Mouse (Mus musculus) MEL-GATA-1-ER (cell line): Measurements from ENCODE around the gene Bicc1.

Experiments used
- DNase-seq: peaks from one replicate; pipeline ENCODE4 v3.0.0-alpha.2; 2012; ENCODE audit warnings: low read depth; ENCODE audit errors: extremely low read depth

Bicc1 gene

DNA sequence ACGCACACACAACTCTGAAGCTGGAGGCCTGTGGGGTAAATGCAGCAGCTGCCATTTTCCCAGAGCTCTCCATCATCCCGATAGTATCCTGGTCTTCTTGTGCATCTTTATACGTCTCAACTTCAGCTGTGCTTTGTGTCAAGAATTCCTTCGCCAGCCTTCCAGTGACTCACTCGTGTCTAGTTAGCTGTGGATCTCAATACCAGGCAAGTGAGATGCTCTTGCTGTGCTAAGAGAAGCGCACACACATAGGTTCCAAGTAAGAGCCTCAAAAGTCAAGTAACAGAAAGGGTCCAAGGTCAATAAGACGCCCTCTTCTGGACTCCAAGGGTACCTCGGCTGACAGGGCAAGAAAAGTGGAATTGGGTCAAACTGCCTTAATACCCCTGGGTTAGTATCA is 37.0 kb downstream of the Bicc1 start:
- no peak for DNase-seq

GRCm38 (mm10) chr10:71120769-71121165 is 38.7 kb downstream of the Bicc1 start:
- no peak for DNase-seq

GRCm38 (mm10) chr10:71120121-71120768 is 39.3 kb downstream of the Bicc1 start:
- DNase-seq, result no peak

DNA sequence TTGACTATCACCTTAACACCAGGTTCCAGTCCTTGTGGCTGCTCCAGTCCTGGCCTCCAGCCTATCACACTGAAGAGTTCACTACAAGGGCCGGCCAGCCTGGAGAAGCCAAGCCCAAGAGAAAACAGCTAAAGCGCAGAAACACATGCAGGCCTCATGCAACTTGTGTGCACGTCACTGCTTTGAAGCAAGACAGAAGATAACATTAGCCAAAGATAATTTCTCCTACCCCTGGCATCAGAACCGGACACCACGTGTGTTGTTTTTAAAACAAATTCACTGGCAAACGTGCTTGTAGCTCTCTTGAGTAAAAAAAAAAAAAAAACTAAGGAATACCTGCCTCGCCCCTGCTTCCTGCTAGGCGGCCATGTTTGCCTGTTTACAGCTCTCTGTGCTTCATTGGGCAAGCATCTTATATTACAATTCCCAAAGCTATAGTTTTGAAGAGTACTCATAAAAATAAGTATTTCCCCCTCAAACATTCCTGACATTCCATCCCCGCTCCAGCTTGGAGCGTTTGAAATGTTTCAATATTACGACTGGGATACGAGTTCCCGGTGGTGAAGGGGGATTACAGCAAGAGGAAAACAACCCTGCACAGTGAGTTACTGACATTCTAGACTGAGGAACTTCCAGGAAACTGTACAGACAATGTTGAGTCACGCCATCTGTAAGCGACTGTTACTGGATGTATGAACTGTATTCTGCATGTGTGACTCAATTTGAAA is 40.2 kb downstream of the Bicc1 start:
- DNase-seq, result no peak

DNA sequence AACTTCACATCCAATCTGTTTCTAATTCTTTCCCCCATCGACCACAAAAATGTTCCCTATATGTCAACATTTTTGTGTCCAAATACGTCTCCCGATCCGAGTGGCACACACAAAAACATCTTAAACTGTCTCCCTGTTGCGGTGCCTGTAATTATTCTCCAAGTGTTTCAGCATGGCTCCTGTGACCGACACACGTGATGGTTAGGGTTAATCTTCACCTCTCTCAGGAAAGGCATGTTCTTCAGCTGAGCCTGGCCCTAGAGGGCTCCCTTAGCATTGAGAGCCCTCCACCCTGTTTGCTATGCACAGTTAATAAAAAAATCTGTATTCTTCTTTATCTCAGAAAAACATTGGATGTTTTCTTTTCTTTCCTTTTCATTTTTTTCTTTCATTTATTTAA is 41.7 kb downstream of the Bicc1 start:
- no peak for DNase-seq

DNA sequence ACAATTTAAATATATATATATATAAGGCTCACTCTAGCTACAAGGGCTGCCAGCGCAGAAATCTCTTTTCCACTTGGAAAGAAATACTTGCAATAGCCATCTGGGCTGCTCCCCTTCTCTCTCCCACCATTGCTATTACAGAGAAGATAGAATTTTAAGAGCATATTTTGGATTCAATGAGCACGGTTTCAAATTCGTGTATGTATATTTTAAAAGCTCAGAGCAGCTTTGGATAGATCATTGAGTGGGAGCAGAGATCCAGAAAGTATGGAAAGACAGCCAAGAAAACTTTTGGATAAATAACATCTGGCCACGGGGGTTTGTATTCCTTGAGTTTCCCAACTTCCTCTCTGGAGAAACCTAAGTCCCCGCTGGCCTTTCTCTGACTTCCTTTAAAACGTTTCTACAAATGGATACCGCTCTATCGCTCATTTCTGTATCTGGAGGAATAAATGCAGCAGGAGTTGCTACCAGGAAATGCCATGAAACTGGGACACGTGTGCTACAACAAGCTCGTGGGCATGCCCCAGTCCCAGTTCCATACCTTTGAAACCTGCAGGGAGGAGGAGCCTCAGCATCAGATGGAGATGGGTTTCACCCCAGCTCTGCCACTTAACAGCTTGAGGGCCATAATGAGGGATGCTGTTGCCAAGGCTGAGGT is 45.1 kb downstream of the Bicc1 start:
- no peak for DNase-seq

- DNase-seq, result no peak
These were observed 52.9 kb downstream of the Bicc1 start for GRCm38 (mm10) chr10:71106491-71107205.

DNA sequence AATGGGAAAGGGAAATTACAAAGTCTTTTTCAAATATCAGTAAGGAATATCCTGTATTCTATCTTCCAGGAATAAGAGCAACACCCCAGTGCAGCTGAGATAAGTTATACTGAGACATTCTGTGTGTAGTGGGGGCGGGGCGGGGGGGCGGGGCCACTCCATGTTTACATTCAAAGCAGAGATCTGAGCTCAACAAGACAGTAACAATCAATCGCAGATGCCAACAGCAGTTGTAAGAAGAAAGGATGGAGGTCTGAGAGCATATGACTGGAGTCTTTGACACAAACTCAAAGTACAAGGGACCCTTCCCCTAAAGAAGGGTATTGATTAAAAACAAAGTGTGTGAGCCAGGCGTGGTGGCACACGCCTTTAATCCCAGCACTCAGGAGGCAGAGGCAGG is 54.7 kb downstream of the Bicc1 start:
- DNase-seq, result no peak

- no peak for DNase-seq
These were observed 58.5 kb downstream of the Bicc1 start for GRCm38 (mm10) chr10:71100815-71101499.

GRCm38 (mm10) chr10:71094707-71095254 is 64.7 kb downstream of the Bicc1 start:
- no peak for DNase-seq

GRCm38 (mm10) chr10:71093312-71093711 is 66.2 kb downstream of the Bicc1 start:
- DNase-seq, result no peak

DNA sequence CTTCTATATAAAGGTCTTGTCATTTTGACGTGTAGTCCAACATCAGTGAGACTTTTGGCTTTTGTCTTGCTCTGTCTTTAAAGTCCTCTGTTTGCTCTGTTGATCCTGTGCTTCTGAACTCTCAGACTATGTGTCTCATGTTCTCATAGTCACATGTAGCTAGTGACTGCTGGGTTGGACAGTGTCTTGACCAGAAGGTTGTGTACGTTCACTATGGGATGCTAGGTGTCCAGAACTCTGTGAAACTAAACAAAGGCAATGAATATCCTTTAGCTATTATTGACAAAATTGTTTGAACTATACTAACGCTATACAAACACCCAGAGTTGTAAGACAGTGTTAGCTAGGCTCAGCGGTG is 72.2 kb downstream of the Bicc1 start:
- DNase-seq, result no peak

- no peak for DNase-seq
These were observed 72.7 kb downstream of the Bicc1 start for GRCm38 (mm10) chr10:71086571-71087358.

- DNase-seq, result no peak
These were observed 76.5 kb downstream of the Bicc1 start for GRCm38 (mm10) chr10:71082986-71083385.

GRCm38 (mm10) chr10:71078856-71079255 is 80.6 kb downstream of the Bicc1 start:
- no peak for DNase-seq

DNA sequence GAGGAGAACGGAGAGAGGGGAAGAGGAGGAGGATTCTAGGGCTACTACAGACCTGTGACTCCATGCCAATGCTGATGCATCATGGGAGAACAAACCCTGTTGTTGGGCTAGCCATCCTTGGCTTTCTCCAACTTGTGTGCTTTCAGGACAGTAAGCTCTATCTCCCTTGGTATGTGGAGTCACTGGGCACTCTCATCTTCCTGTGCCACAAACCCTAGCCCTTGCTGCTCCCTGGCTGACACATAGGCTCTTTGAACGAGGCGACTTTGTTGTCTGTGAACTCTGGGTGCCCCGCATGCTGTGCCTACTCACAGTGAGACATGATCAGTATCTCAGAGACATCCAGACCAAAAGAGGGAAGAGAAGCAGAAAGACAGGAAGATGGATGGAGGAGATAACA is 94.5 kb downstream of the Bicc1 start:
- no peak for DNase-seq

DNA sequence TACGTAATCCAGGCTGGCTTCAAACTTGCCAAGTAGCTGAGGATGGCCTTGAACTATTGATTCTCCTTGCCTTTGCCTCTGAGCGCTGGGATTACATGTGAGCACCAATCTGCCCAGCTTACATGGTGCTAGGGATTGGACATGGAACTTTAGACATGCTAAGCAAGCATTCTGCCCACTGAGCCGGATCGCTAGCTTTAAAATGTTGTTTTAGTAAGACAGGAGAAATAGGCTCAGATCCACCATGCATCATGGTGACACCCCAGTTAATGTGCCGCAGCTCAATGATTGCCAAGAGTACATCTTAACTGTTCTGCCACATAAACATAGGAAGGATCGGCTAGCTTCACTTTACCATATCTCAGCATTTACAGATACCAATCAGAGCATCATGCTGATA is 94.9 kb downstream of the Bicc1 start:
- DNase-seq, result no peak

DNA sequence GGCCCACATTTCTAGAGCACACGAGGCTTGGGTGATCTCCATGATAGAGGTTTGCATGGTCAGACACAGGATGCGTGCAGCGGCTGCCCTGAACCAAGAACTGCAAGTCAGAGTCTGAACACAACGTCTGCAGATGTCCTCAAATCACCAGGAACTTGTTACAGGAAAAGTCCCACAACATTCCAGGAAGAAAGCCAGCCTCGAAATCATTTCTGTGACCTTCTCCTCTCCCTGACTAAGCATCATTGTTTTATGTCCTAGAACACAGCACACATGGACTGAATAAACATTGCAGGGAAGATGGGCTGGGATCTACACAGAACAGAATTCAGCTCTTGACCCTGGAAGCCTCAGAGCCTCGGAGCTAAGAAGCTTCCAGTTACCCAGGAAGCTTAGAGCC is 97.3 kb downstream of the Bicc1 start:
- DNase-seq, result no peak

GRCm38 (mm10) chr10:71060269-71060668 is 99.2 kb downstream of the Bicc1 start:
- DNase-seq, result no peak

DNA sequence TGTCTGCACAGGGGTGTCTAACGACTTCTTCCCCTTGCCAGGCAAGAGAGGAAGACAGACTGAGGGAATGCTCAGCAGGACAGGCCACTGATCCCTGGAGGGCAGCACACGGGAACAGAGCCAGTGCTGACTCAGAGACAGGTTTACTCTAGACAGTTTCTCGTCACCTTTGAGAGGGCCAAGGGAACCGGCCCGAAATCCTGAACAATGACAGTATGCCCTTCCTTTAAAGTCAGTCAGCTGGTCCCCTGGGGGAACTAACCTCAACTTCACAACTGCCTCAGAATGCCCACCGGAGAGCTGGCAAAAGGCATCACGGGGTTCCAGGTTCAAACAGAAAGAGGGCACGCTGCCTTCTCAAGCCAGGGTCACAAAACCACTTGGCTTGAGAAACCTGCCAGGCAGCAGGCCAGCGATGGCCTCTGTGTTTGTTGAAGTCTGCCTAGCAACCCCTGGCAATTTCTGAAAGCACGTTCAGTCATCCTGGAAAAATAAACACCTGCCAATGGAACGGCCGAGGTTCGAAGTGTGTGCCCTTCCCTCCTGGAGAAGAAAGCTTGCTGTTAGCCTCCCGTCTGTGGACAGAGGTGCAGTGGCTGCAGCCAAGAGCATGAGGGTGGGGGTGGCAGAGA is 100.8 kb downstream of the Bicc1 start:
- DNase-seq, result no peak
